20 mouse cellular contexts compared by ENCODE assay signal in the genomic region with DNA sequence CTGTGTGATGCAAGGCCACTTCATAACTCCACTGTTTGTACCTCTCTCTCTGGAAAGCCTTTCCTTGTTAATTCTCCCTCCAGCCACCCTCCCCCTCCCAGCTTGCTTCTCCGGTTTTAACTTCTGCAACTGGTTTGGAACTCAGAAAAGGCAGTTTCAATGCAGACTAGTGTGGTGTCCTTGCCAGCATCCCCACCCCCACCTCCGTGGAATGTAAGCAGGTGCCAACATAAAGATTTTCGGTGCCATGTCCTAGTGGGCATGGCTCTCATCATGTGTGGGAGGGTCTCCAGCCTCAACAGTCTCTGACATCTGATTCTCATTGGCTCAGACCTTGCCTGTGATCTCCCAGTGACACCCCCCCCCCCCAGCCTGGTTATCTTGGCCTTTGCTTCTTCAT.
DNase-seq lines count a peak whose midpoint lies in the region; ATAC-seq and TF ChIP-seq lines count a peak whose summit lies in the region.
"Had no signal": no experiment of that assay in that cellular context is flagged by ENCODE, and none has a peak within 500 bp of the region (broad histone marks: within the 10 kb centered on the region; RNA-seq: fewer than 3 reads in every experiment).

No protein-coding gene starts in this region.

- no peak for TF ChIP-seq CTCF in kidney, adult 2 months (conservative IDR thresholded peaks at IDR 0.05; ENCODE audit: insufficient read depth, insufficient read length, low read depth, low read length)
- TF ChIP-seq CTCF in liver, postnatal 0 days (IDR thresholded peaks at IDR 0.05; ENCODE audit: low read depth) = no peak

- no peak overlapping the region for H3K27ac ChIP-seq in embryonic facial prominence, embryonic 14.5 days (replicated peaks; ENCODE audit: low read depth, low read length)
- H3K27ac ChIP-seq in embryonic facial prominence, embryonic 10.5 days (replicated peaks) = no peak overlapping the region
- no peak overlapping the region for H3K27ac ChIP-seq in kidney, adult 2 months (ENCODE audit: insufficient read depth, low read depth, low read length)
- H3K27ac ChIP-seq in liver, postnatal 0 days (ENCODE audit: low read depth) = no peak overlapping the region
- H3K27ac ChIP-seq: forebrain, embryonic 10.5 days; gastrocnemius, adult 2 months; hindbrain, embryonic 13.5 days; hindbrain, postnatal 0 days had no signal

- peaks cover 11% of the 10 kb centered on the region; the same call in 1 of the 2 replicates for H3K4me1 ChIP-seq in embryonic facial prominence, embryonic 14.5 days (ENCODE audit: control insufficient read depth, insufficient read depth, low read length)
- H3K4me1 ChIP-seq in embryonic facial prominence, embryonic 10.5 days = peaks cover 32% of the 10 kb centered on the region
- peaks cover 14% of the 10 kb centered on the region for H3K4me1 ChIP-seq in kidney, adult 2 months (ENCODE audit: control insufficient read depth, insufficient read depth, low read length)
- no peaks in the 10 kb centered on the region for H3K4me1 ChIP-seq in liver, postnatal 0 days (ENCODE audit: insufficient read depth)

- H3K9me3 ChIP-seq in embryonic facial prominence, embryonic 14.5 days (ENCODE audit: control insufficient read depth, low read length) = no peaks in the 10 kb centered on the region
- H3K9me3 ChIP-seq in embryonic facial prominence, embryonic 10.5 days = no peaks in the 10 kb centered on the region
- no peaks in the 10 kb centered on the region for H3K9me3 ChIP-seq in liver, postnatal 0 days (ENCODE audit: low read length)
- H3K9me3 ChIP-seq: forebrain, embryonic 10.5 days; hindbrain, embryonic 13.5 days had no signal

- 50% methylated on average over 3 of the region's 3 CpGs for WGBS in embryonic facial prominence, embryonic 14.5 days
- WGBS in embryonic facial prominence, embryonic 10.5 days = 80% methylated on average over 3 of the region's 3 CpGs
- 60% methylated on average over 3 of the region's 3 CpGs for WGBS in kidney, adult 2 months
- WGBS in liver, postnatal 0 days (ENCODE audit: insufficient replicate concordance) = 64% methylated on average over 3 of the region's 3 CpGs

- H3K27me3 ChIP-seq in embryonic facial prominence, embryonic 14.5 days (replicated peaks; ENCODE audit: control insufficient read depth, insufficient read depth, low read length) = no peaks in the 10 kb centered on the region
- no peaks in the 10 kb centered on the region for H3K27me3 ChIP-seq in embryonic facial prominence, embryonic 10.5 days (replicated peaks; ENCODE audit: low read depth, poor library complexity, severe bottlenecking)
- H3K27me3 ChIP-seq in kidney, adult 2 months (replicated peaks; ENCODE audit: control insufficient read depth, insufficient read depth, low read length) = no peaks in the 10 kb centered on the region
- H3K27me3 ChIP-seq in liver, postnatal 0 days (ENCODE audit: insufficient read depth, low read length) = no peaks in the 10 kb centered on the region

- peak; percentile 33 for DNase-seq in embryonic facial prominence, embryonic 14.5 days (ENCODE audit: low spot score)
- DNase-seq in embryonic facial prominence, embryonic 10.5 days (ENCODE audit: low spot score) = no peak
- peak; percentile 19 for DNase-seq in kidney, adult 2 months
- DNase-seq in kidney, adult 11 months = no peak
- peak; percentile 24 for DNase-seq in kidney, postnatal 14 days
- DNase-seq in kidney, adult 8-10 months = no peak
- DNase-seq in fat pad, adult 2 months (ENCODE audit: extremely low read depth, low read depth, low spot score) = peak; percentile 74
- no peak for DNase-seq in liver, postnatal 0 days
- DNase-seq: adrenal gland, postnatal 10 days; cerebellum, adult 11-12 months; cerebellum, adult 9-10 months; cerebellum, postnatal 36 days; gastrocnemius, adult 2 months; gastrocnemius, postnatal 25 days; heart, adult 11 months had no signal

- no peak for TF ChIP-seq EP300 in liver, postnatal 0 days (IDR thresholded peaks at IDR 0.05; ENCODE audit: low read depth)

- no peaks in the 10 kb centered on the region for H3K36me3 ChIP-seq in embryonic facial prominence, embryonic 14.5 days (ENCODE audit: control insufficient read depth, insufficient read depth, low read length)
- H3K36me3 ChIP-seq in embryonic facial prominence, embryonic 10.5 days (replicated peaks) = no peaks in the 10 kb centered on the region
- no peaks in the 10 kb centered on the region for H3K36me3 ChIP-seq in kidney, adult 2 months (ENCODE audit: control insufficient read depth, insufficient read depth, low read length)
- no peaks in the 10 kb centered on the region for H3K36me3 ChIP-seq in liver, postnatal 0 days (replicated peaks; ENCODE audit: insufficient read depth, low read length)
- H3K36me3 ChIP-seq: forebrain, embryonic 10.5 days; hindbrain, embryonic 13.5 days had no signal

- no peak overlapping the region for H3K4me2 ChIP-seq in embryonic facial prominence, embryonic 14.5 days (ENCODE audit: low read depth, low read length)
- no peak overlapping the region for H3K4me2 ChIP-seq in liver, postnatal 0 days (ENCODE audit: low read depth, low read length)
- H3K4me2 ChIP-seq: heart, embryonic 11.5 days; hindbrain, embryonic 13.5 days had no signal

- H3K4me3 ChIP-seq in embryonic facial prominence, embryonic 14.5 days (ENCODE audit: low read depth, low read length) = no peak overlapping the region
- H3K4me3 ChIP-seq in embryonic facial prominence, embryonic 10.5 days = no peak overlapping the region
- H3K4me3 ChIP-seq in kidney, adult 2 months (ENCODE audit: insufficient read depth, low read depth, low read length) = no peak overlapping the region
- no peak overlapping the region for H3K4me3 ChIP-seq in liver, postnatal 0 days (ENCODE audit: low read depth, low read length)
- H3K4me3 ChIP-seq: forebrain, embryonic 10.5 days; gastrocnemius, adult 2 months; hindbrain, embryonic 13.5 days had no signal

- no peak for TF ChIP-seq POLR2A in kidney, adult 2 months (IDR thresholded peaks at IDR 0.05; ENCODE audit: low read depth, low read length)

- ATAC-seq in embryonic facial prominence, embryonic 14.5 days (ENCODE audit: low read depth) = 0 out of 2 replicates have a peak, but pooled peaks have one; percentile 21
- no peak for ATAC-seq in liver, postnatal 0 days
- ATAC-seq: forebrain, embryonic 14.5 days; hindbrain, postnatal 0 days had no signal

- H3K9ac ChIP-seq in embryonic facial prominence, embryonic 14.5 days (ENCODE audit: low read depth, low read length) = no peak overlapping the region
- no peak overlapping the region for H3K9ac ChIP-seq in liver, postnatal 0 days (replicated peaks)
- H3K9ac ChIP-seq: hindbrain, embryonic 13.5 days had no signal

Comparison
In these comparisons a context has a peak if more than half of its experiments do, and no peak if none do; other contexts are left out.
1. DNase-seq: peak in embryonic facial prominence, embryonic 14.5 days (single experiment), kidney, adult 2 months (single experiment), kidney, postnatal 14 days (single experiment) and fat pad, adult 2 months (single experiment); none in embryonic facial prominence, embryonic 10.5 days (single experiment), kidney, adult 11 months (single experiment), kidney, adult 8-10 months (0 of 2) and liver, postnatal 0 days (single experiment).